Mouse (Mus musculus): Measurements from ENCODE around the gene Bptf. TPM values are rescaled to one million over a fixed set of nuclear protein-coding genes. Genes with fewer than 3 reads are reported as not detected.
"Not testable (repeated sequence)": the region's sequence is repeated elsewhere in the genome, so short reads cannot be mapped to it uniquely, and the experiment has no call there.

The Bptf gene
- polyA plus RNA-seq, 1 experiment = 16.7 TPM

GRCm38 (mm10) chr11:107054870-107055269, 77.1 kb downstream of the Bptf start:
- DNase-seq (ENCODE audit: low read depth) = no peak

GRCm38 (mm10) chr11:107046766-107047620, 84.9 kb downstream of the Bptf start:
- DNase-seq (ENCODE audit: low read depth) = no peak

- no peak for DNase-seq (ENCODE audit: low read depth)
Observed at GRCm38 (mm10) chr11:107045546-107045945, 86.4 kb downstream of the Bptf start.

GRCm38 (mm10) chr11:107044321-107044720, 87.6 kb downstream of the Bptf start:
- DNase-seq (ENCODE audit: low read depth) = no peak

GRCm38 (mm10) chr11:107043361-107043760, 88.6 kb downstream of the Bptf start:
- no peak for DNase-seq (ENCODE audit: low read depth)

GRCm38 (mm10) chr11:107041396-107041795, 90.5 kb downstream of the Bptf start:
- no peak for DNase-seq (ENCODE audit: low read depth)

GRCm38 (mm10) chr11:107039417-107039816, 92.5 kb downstream of the Bptf start:
- DNase-seq (ENCODE audit: low read depth) = no peak

GRCm38 (mm10) chr11:107034085-107034810, 97.7 kb downstream of the Bptf start:
- DNase-seq (ENCODE audit: low read depth) = no peak

GRCm38 (mm10) chr11:107031635-107032034, 100.3 kb downstream of the Bptf start:
- DNase-seq (ENCODE audit: low read depth) = no peak

GRCm38 (mm10) chr11:107029536-107029935, 102.4 kb downstream of the Bptf start:
- DNase-seq (ENCODE audit: low read depth) = no peak

- no peak for DNase-seq (ENCODE audit: low read depth)
Observed at GRCm38 (mm10) chr11:107028754-107029153, 103.2 kb downstream of the Bptf start.

GRCm38 (mm10) chr11:107028275-107028618, 103.7 kb downstream of the Bptf start:
- DNase-seq (ENCODE audit: low read depth) = no peak

GRCm38 (mm10) chr11:107027431-107028274, 104.3 kb downstream of the Bptf start:
- no peak for DNase-seq (ENCODE audit: low read depth)

GRCm38 (mm10) chr11:107026554-107027430, 105.1 kb downstream of the Bptf start:
- no peak for DNase-seq (ENCODE audit: low read depth)

GRCm38 (mm10) chr11:107025411-107026321, 106.3 kb downstream of the Bptf start, which contains the start of gene 1810010H24Rik:
Gene 1810010H24Rik (plus strand): TSS chr11:107025681.
- DNase-seq (ENCODE audit: low read depth) = no peak

GRCm38 (mm10) chr11:107024406-107024805, 107.5 kb downstream of the Bptf start:
- no peak for DNase-seq (ENCODE audit: low read depth)

GRCm38 (mm10) chr11:107022050-107022683, 109.8 kb downstream of the Bptf start:
- DNase-seq (ENCODE audit: low read depth) = no peak

GRCm38 (mm10) chr11:107019722-107020121, 112.2 kb downstream of the Bptf start:
- DNase-seq (ENCODE audit: low read depth) = not testable (repeated sequence)

- no peak for DNase-seq (ENCODE audit: low read depth)
Observed at GRCm38 (mm10) chr11:107019318-107019717, 112.6 kb downstream of the Bptf start.
